Mouse (Mus musculus) heart, adult 10 weeks (tissue): Measurements from ENCODE around the gene Csta1. TPM values are rescaled to one million over a fixed set of nuclear protein-coding genes. Genes with fewer than 3 reads are reported as not detected.

ENCODE experiments used
- polyA plus RNA-seq: library from polyadenylated mRNA; stranded (reverse); fragments of 350-450 nt; fragmentation: Illumina TruSeq; extraction: RNeasy Lipid Tissue Mini Kit (QIAGEN cat#74804); gene quantifications from one replicate; pipeline ENCODE4 v1.2.3, GENCODE M21; 2014; ENCODE audit warnings: low read depth, low replicate concordance

Csta1 gene
- polyA plus RNA-seq: not detected

GRCm38 (mm10) chr16:36131141-36131540 is at the start of gene Csta1:
Gene Csta1, minus strand, starts transcription at chr16:36131241.

GRCm38 (mm10) chr16:36156402-36156975 is 25.4 kb upstream of the Csta1 start, which contains the start of gene Stfa2l1:
Gene Stfa2l1, plus strand, starts transcription at chr16:36156811.

GRCm38 (mm10) chr16:36071450-36072379 is 59.3 kb downstream of the Csta1 start, which contains the start of the genes Fam162a and Ccdc58:
Gene Fam162a, minus strand, starts transcription at chr16:36071594.
Gene Ccdc58, plus strand, starts transcription at chr16:36071685.

Other genes starting within 250 kb of the Csta1 start
- 17.0 TPM for gene Parp9, start 192.8 kb downstream of the Csta1 start, polyA plus RNA-seq
- 9.0 TPM for gene Dtx3l, start 192.1 kb downstream of the Csta1 start, polyA plus RNA-seq
- gene Kpna1, start 152.5 kb downstream of the Csta1 start, polyA plus RNA-seq: 63.8 TPM
- gene Wdr5b, start 90.1 kb downstream of the Csta1 start, polyA plus RNA-seq: 5.3 TPM
- 263 TPM for gene Fam162a, start 59.6 kb downstream of the Csta1 start, polyA plus RNA-seq
- gene Ccdc58, start 59.6 kb downstream of the Csta1 start, polyA plus RNA-seq: 34.3 TPM
- not detected for gene Stfa2l1, start 25.6 kb upstream of the Csta1 start, polyA plus RNA-seq
- not detected for gene Gm5483, start 53.0 kb upstream of the Csta1 start, polyA plus RNA-seq
- not detected for gene Gm5416, start 79.2 kb upstream of the Csta1 start, polyA plus RNA-seq
- not detected for gene 2010005H15Rik, start 90.2 kb upstream of the Csta1 start, polyA plus RNA-seq
- not detected for gene Stfa1, start 145.7 kb upstream of the Csta1 start, polyA plus RNA-seq
- gene BC117090, start 203.1 kb upstream of the Csta1 start, polyA plus RNA-seq: not detected
- gene BC100530, start 236.5 kb upstream of the Csta1 start, polyA plus RNA-seq: not detected